Mouse (Mus musculus): ENCODE measurements around the gene Lamtor1. TPM values are rescaled to one million over a fixed set of nuclear protein-coding genes. Genes with fewer than 3 reads are reported as not detected.

Gene Lamtor1
- polyA plus RNA-seq, 1 experiment, result 117 TPM

GRCm38 (mm10) chr7:101962829-101963228 lies 57.1 kb downstream of the Lamtor1 start:
- Histone ChIP-seq H3K27ac (ENCODE audit: insufficient read depth, low read length) (no peak overlapping the region), H3K4me1 (ENCODE audit: control insufficient read depth, insufficient read depth, insufficient read length) (no peaks in the 10 kb centered on the region), H3K36me3 (ENCODE audit: control insufficient read depth, insufficient read depth, low read length) (no peaks in the 10 kb centered on the region), H3K27me3 (ENCODE audit: control insufficient read depth, insufficient read depth, low read length) (no peaks in the 10 kb centered on the region), H3K4me3 (ENCODE audit: extremely low read depth, insufficient read depth, insufficient read length) (no peak overlapping the region)
- 98% methylated on average over 2 of the region's 2 CpGs for WGBS
- no peak for TF ChIP-seq POLR2A (IDR thresholded peaks at IDR 0.05; ENCODE audit: low read depth, low read length)
- no peak for TF ChIP-seq CTCF (IDR thresholded peaks at IDR 0.05; ENCODE audit: extremely low read depth, insufficient read depth, insufficient read length, insufficient replicate concordance)
- no peak for DNase-seq (ENCODE audit: low read depth in 1 of 2, low spot score in 2 of 2)

- Histone ChIP-seq H3K36me3 (ENCODE audit: control insufficient read depth, insufficient read depth, low read length) (no peaks in the 10 kb centered on the region), H3K27me3 (ENCODE audit: control insufficient read depth, insufficient read depth, low read length) (no peaks in the 10 kb centered on the region), H3K27ac (ENCODE audit: insufficient read depth, low read length) (no peak overlapping the region), H3K4me1 (ENCODE audit: control insufficient read depth, insufficient read depth, insufficient read length) (no peaks in the 10 kb centered on the region), H3K4me3 (ENCODE audit: extremely low read depth, insufficient read depth, insufficient read length) (no peak overlapping the region)
- 77% methylated on average over 2 of the region's 2 CpGs for WGBS
- TF ChIP-seq POLR2A (IDR thresholded peaks at IDR 0.05; ENCODE audit: low read depth, low read length) (no peak), CTCF (IDR thresholded peaks at IDR 0.05; ENCODE audit: extremely low read depth, insufficient read depth, insufficient read length, insufficient replicate concordance) (no peak)
- DNase-seq (ENCODE audit: low read depth in 1 of 2, low spot score in 2 of 2), result no peak
Observed at GRCm38 (mm10) chr7:101963621-101964020, 57.9 kb downstream of the Lamtor1 start.

GRCm38 (mm10) chr7:101964551-101964950 lies 58.8 kb downstream of the Lamtor1 start:
- WGBS, result 87% methylated on average over 4 of the region's 4 CpGs
- TF ChIP-seq CTCF (IDR thresholded peaks at IDR 0.05; ENCODE audit: extremely low read depth, insufficient read depth, insufficient read length, insufficient replicate concordance), result no peak
- no peak for TF ChIP-seq POLR2A (IDR thresholded peaks at IDR 0.05; ENCODE audit: low read depth, low read length)
- Histone ChIP-seq H3K4me3 (ENCODE audit: extremely low read depth, insufficient read depth, insufficient read length) (no peak overlapping the region), H3K36me3 (ENCODE audit: control insufficient read depth, insufficient read depth, low read length) (no peaks in the 10 kb centered on the region), H3K27ac (ENCODE audit: insufficient read depth, low read length) (no peak overlapping the region), H3K27me3 (ENCODE audit: control insufficient read depth, insufficient read depth, low read length) (no peaks in the 10 kb centered on the region), H3K4me1 (ENCODE audit: control insufficient read depth, insufficient read depth, insufficient read length) (no peaks in the 10 kb centered on the region)
- DNase-seq (ENCODE audit: low read depth in 1 of 2, low spot score in 2 of 2), result no peak

GRCm38 (mm10) chr7:101965606-101966005 lies 59.9 kb downstream of the Lamtor1 start:
- Histone ChIP-seq H3K36me3 (ENCODE audit: control insufficient read depth, insufficient read depth, low read length) (no peaks in the 10 kb centered on the region), H3K27ac (ENCODE audit: insufficient read depth, low read length) (no peak overlapping the region), H3K27me3 (ENCODE audit: control insufficient read depth, insufficient read depth, low read length) (no peaks in the 10 kb centered on the region), H3K4me1 (ENCODE audit: control insufficient read depth, insufficient read depth, insufficient read length) (no peaks in the 10 kb centered on the region), H3K4me3 (ENCODE audit: extremely low read depth, insufficient read depth, insufficient read length) (no peak overlapping the region)
- 39% methylated on average over 2 of the region's 2 CpGs for WGBS
- no peak for DNase-seq (ENCODE audit: low read depth in 1 of 2, low spot score in 2 of 2)
- no peak for TF ChIP-seq POLR2A (IDR thresholded peaks at IDR 0.05; ENCODE audit: low read depth, low read length)
- no peak for TF ChIP-seq CTCF (IDR thresholded peaks at IDR 0.05; ENCODE audit: extremely low read depth, insufficient read depth, insufficient read length, insufficient replicate concordance)

- no peak overlapping the region for H3K4me3 ChIP-seq (ENCODE audit: extremely low read depth, insufficient read depth, insufficient read length)
- TF ChIP-seq POLR2A (IDR thresholded peaks at IDR 0.05; ENCODE audit: low read depth, low read length), result no peak
- no peak for TF ChIP-seq CTCF (IDR thresholded peaks at IDR 0.05; ENCODE audit: extremely low read depth, insufficient read depth, insufficient read length, insufficient replicate concordance)
- WGBS, result 93% methylated on average over 1 of the region's 1 CpGs
- DNase-seq (ENCODE audit: low read depth in 1 of 2, low spot score in 2 of 2), result no peak
- H3K4me1 ChIP-seq (ENCODE audit: control insufficient read depth, insufficient read depth, insufficient read length), result no peaks in the 10 kb centered on the region
- H3K27ac ChIP-seq (ENCODE audit: insufficient read depth, low read length), result no peak overlapping the region
- H3K36me3 ChIP-seq (ENCODE audit: control insufficient read depth, insufficient read depth, low read length), result no peaks in the 10 kb centered on the region
- no peaks in the 10 kb centered on the region for H3K27me3 ChIP-seq (ENCODE audit: control insufficient read depth, insufficient read depth, low read length)
Observed at GRCm38 (mm10) chr7:101967256-101967655, 61.6 kb downstream of the Lamtor1 start.

GRCm38 (mm10) chr7:101968751-101969150 lies 63.0 kb downstream of the Lamtor1 start:
- H3K27ac ChIP-seq (ENCODE audit: insufficient read depth, low read length), result no peak overlapping the region
- H3K36me3 ChIP-seq (ENCODE audit: control insufficient read depth, insufficient read depth, low read length), result no peaks in the 10 kb centered on the region
- 88% methylated on average over 2 of the region's 2 CpGs for whole genome bisulfite sequencing
- H3K4me1 ChIP-seq (ENCODE audit: control insufficient read depth, insufficient read depth, insufficient read length), result peaks cover 3% of the 10 kb centered on the region; the same call in 1 of the 2 replicates
- DNase-seq (ENCODE audit: low read depth in 1 of 2, low spot score in 2 of 2), result no peak
- H3K27me3 ChIP-seq (ENCODE audit: control insufficient read depth, insufficient read depth, low read length), result no peaks in the 10 kb centered on the region
- TF ChIP-seq CTCF (IDR thresholded peaks at IDR 0.05; ENCODE audit: extremely low read depth, insufficient read depth, insufficient read length, insufficient replicate concordance) (no peak), POLR2A (IDR thresholded peaks at IDR 0.05; ENCODE audit: low read depth, low read length) (no peak)
- no peak overlapping the region for H3K4me3 ChIP-seq (ENCODE audit: extremely low read depth, insufficient read depth, insufficient read length)

GRCm38 (mm10) chr7:101969694-101970428 lies 64.2 kb downstream of the Lamtor1 start:
- Histone ChIP-seq H3K36me3 (ENCODE audit: control insufficient read depth, insufficient read depth, low read length) (no peaks in the 10 kb centered on the region), H3K4me1 (ENCODE audit: control insufficient read depth, insufficient read depth, insufficient read length) (peaks cover 3% of the 10 kb centered on the region; the same call in 1 of the 2 replicates), H3K4me3 (ENCODE audit: extremely low read depth, insufficient read depth, insufficient read length) (peak overlapping the region; percentile 76), H3K27ac (ENCODE audit: insufficient read depth, low read length) (peak overlapping the region; percentile 96), H3K27me3 (ENCODE audit: control insufficient read depth, insufficient read depth, low read length) (no peaks in the 10 kb centered on the region)
- DNase-seq (ENCODE audit: low read depth in 1 of 2, low spot score in 2 of 2), result peak; percentile 62 to 82
- TF ChIP-seq POLR2A (IDR thresholded peaks at IDR 0.05; ENCODE audit: low read depth, low read length) (peak; percentile 33), CTCF (IDR thresholded peaks at IDR 0.05; ENCODE audit: extremely low read depth, insufficient read depth, insufficient read length, insufficient replicate concordance) (no peak)
- WGBS, result under 1% methylated on average over 35 of the region's 53 CpGs

All from spleen, adult 2 months (tissue).